Mouse (Mus musculus) spleen, adult 2 months (tissue): ENCODE results near the gene Nme6. TPM values are rescaled to one million over a fixed set of nuclear protein-coding genes. Genes with fewer than 3 reads are reported as not detected.

ENCODE experiments used
- DNase-seq, 2 experiments: peaks; one replicate each; pipeline versions ENCODE4 v3.0.0 to v3.0.0-alpha.2; 2012 to 2021; ENCODE audit warnings: low spot score in 2 of 2, low read depth in 1 of 2
- H3K27ac ChIP-seq: fragments of 200-500 bp; 2 replicates; pipeline ENCODE4 v1.5.1; 2012; ENCODE audit warnings: low read length, inconsistent platforms; ENCODE audit not compliant: insufficient read depth
- H3K27me3 ChIP-seq: fragments of 200-500 bp; 2 replicates; pipeline ENCODE4 v1.6.1; 2012; ENCODE audit warnings: mild to moderate bottlenecking, moderate library complexity, low read length, inconsistent platforms; ENCODE audit not compliant: control insufficient read depth, insufficient read depth
- H3K36me3 ChIP-seq: fragments of 200-500 bp; 2 replicates; pipeline ENCODE4 v1.6.1; 2012; ENCODE audit warnings: mild to moderate bottlenecking, low read length, inconsistent platforms; ENCODE audit not compliant: control insufficient read depth, insufficient read depth
- H3K4me1 ChIP-seq: fragments of 200-500 bp; 2 replicates; pipeline ENCODE4 v1.6.1; 2011; ENCODE audit warnings: inconsistent platforms; ENCODE audit not compliant: control insufficient read depth, insufficient read depth, insufficient read length
- H3K4me3 ChIP-seq: fragments of 200-500 bp; 2 replicates; pipeline ENCODE4 v1.5.1; 2011; ENCODE audit warnings: mild to moderate bottlenecking, inconsistent platforms; ENCODE audit not compliant: insufficient read depth, insufficient read length; ENCODE audit errors: extremely low read depth
- CTCF ChIP-seq: fragments of 200-500 bp; IDR thresholded peaks from 2 replicates; pipeline ENCODE4 v1.5.1; 2011; ENCODE audit warnings: mild to moderate bottlenecking, inconsistent platforms; ENCODE audit not compliant: insufficient read depth, insufficient read length, insufficient replicate concordance; ENCODE audit errors: extremely low read depth
- POLR2A ChIP-seq: fragments of 200-500 bp; IDR thresholded peaks from 2 replicates; pipeline ENCODE4 v1.6.1; 2011; ENCODE audit warnings: low read depth, low read length, inconsistent platforms
- WGBS: fragments of 180-500 bp; shearing (Covaris S2); methylation state at CpG from one replicate; pipeline ENCODE4 v1.1.7; 2018; 5-methylcytosine and 5-hydroxymethylcytosine counted together
- polyA plus RNA-seq: library from polyadenylated mRNA; depleted of rRNA; stranded (reverse); fragments of >200 nt; gene quantifications from 2 replicates; pipeline ENCODE4 v1.2.3, GENCODE M21; 2012

Nme6 gene
- polyA plus RNA-seq, 1 experiment: 9.4 TPM

DNA sequence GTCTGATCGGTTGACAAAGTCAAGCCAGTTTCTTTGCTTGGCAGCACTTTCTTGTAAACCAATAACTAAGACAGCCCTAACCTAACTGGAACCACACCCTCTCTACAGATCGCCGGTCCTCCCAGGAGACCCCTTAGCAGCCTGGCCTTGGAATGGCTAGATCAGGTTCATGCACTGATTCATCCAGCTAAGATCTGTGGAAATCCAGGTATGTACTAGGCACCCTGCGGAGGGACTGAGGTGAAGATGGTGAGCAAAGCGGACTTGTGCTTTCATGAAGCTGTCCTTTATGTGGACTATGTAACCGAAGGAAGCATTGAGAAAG lies 501 bp downstream of the Nme6 start:
- DNase-seq: no peak
- WGBS: 7% methylated on average over 6 of the region's 6 CpGs
- Histone ChIP-seq H3K4me1 (peaks cover 7% of the 10 kb centered on the region), H3K27ac (peak overlapping the region; percentile 75; the same call in 1 of the 2 replicates), H3K27me3 (no peaks in the 10 kb centered on the region), H3K36me3 (no peaks in the 10 kb centered on the region), H3K4me3 (peak overlapping the region; percentile 81)
- TF ChIP-seq POLR2A: no peak
- TF ChIP-seq CTCF: no peak

GRCm38 (mm10) chr9:109849312-109849758 lies 16.8 kb downstream of the Nme6 start, which contains the start of gene Camp:
Gene Camp, minus strand, starts transcription at chr9:109849617.
- Histone ChIP-seq H3K4me1 (no peaks in the 10 kb centered on the region), H3K27ac (no peak within 1 kb of the TSS), H3K27me3 (no peaks in the 10 kb centered on the region), H3K36me3 (no peaks in the 10 kb centered on the region), H3K4me3 (no peak within 1 kb of the TSS)
- DNase-seq: no peak
- 79% methylated on average over 6 of the region's 6 CpGs for WGBS
- TF ChIP-seq CTCF (no peak), POLR2A (no peak)

GRCm38 (mm10) chr9:109850099-109850498 lies 17.6 kb downstream of the Nme6 start:
- Histone ChIP-seq H3K4me1 (no peaks in the 10 kb centered on the region), H3K36me3 (no peaks in the 10 kb centered on the region), H3K4me3 (no peak overlapping the region), H3K27me3 (no peaks in the 10 kb centered on the region), H3K27ac (no peak overlapping the region)
- DNase-seq: no peak
- WGBS: 84% methylated on average over 5 of the region's 5 CpGs
- TF ChIP-seq POLR2A: no peak
- TF ChIP-seq CTCF: no peak

- no peak for DNase-seq
- WGBS: 79% methylated on average over 2 of the region's 2 CpGs
- no peaks in the 10 kb centered on the region for H3K27me3 ChIP-seq
- no peaks in the 10 kb centered on the region for H3K4me1 ChIP-seq
- no peak overlapping the region for H3K4me3 ChIP-seq
- no peak overlapping the region for H3K27ac ChIP-seq
- no peaks in the 10 kb centered on the region for H3K36me3 ChIP-seq
- TF ChIP-seq CTCF (no peak), POLR2A (no peak)
Observed at GRCm38 (mm10) chr9:109854341-109854740, 21.8 kb downstream of the Nme6 start.

- Histone ChIP-seq H3K36me3 (no peaks in the 10 kb centered on the region), H3K4me1 (no peaks in the 10 kb centered on the region), H3K27ac (no peak overlapping the region), H3K4me3 (no peak overlapping the region), H3K27me3 (no peaks in the 10 kb centered on the region)
- no peak for DNase-seq
- 92% methylated on average over 6 of the region's 6 CpGs for WGBS
- TF ChIP-seq CTCF (no peak), POLR2A (no peak)
Observed at GRCm38 (mm10) chr9:109855947-109856346, 23.4 kb downstream of the Nme6 start.

DNA sequence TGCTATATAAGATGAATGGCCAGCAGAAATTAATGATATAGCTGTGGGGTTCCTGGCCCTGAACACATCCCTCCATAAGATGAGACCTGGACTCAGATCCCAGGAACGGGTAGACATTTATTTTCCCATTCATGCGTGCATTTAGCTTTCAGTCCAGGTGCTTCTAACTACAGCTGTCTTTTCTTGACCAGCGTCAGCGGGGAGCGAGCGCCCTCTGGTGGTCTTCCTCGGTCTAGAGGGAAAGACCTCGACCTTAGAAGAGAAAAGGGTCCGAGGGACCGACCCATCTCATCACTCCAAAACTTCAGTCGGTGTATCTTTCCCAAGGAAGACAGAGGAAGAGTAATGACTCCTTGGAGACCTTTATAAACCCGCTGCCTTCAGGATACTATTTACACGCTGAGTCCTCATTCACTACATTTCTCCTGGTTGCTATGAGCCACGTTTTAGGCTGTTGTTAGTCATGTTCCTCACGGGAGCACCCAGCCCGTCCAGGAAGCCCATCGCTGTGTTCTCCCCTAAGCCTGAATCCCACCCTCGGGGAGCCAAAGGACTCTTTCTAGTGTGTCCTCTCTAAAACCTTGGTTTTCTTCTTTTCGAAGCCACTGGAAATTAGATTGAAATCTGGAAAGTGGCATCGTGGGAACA lies 30.0 kb downstream of the Nme6 start:
- TF ChIP-seq POLR2A: no peak
- TF ChIP-seq CTCF: peak; percentile 93
- Histone ChIP-seq H3K4me1 (0 out of 2 replicates have a peak, but pooled peaks cover 2% of the 10 kb centered on the region), H3K4me3 (0 out of 2 replicates have a peak overlapping the region, but pooled peaks have one; percentile 12), H3K27ac (no peak overlapping the region), H3K27me3 (no peaks in the 10 kb centered on the region), H3K36me3 (no peaks in the 10 kb centered on the region)
- WGBS: 3% methylated on average over 20 of the region's 20 CpGs
- DNase-seq: peak; percentile 25 to 77

- DNase-seq: no peak
- WGBS: 7% methylated on average over 3 of the region's 3 CpGs
- Histone ChIP-seq H3K36me3 (no peaks in the 10 kb centered on the region), H3K4me3 (no peak overlapping the region), H3K4me1 (0 out of 2 replicates have a peak, but pooled peaks cover 2% of the 10 kb centered on the region), H3K27me3 (no peaks in the 10 kb centered on the region), H3K27ac (no peak overlapping the region)
- no peak for TF ChIP-seq POLR2A
- TF ChIP-seq CTCF: no peak
Observed at GRCm38 (mm10) chr9:109863085-109863484, 30.5 kb downstream of the Nme6 start.
